Comparison of ENCODE assay signal across 13 mouse cellular contexts in the genomic region with DNA sequence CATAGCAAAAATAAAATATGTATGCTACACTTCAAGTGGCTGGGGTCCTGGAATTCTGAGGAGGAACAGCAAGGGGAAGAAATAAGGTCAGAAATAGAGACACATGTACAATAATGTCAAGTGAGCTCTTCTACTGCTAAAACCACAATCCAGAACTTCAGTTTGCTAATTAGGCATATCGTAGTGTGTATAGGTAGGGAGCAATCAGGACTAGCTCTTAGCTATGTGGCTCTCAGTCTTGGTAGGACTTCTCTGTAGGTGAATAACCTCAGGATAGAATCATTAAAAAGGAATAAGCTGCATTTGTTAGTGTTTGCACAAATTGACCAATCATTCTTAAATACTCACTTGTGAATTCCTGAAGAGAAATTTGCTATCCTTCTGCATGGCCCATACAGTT. TPM values are rescaled to one million over a fixed set of nuclear protein-coding genes. Genes with fewer than 3 reads are reported as not detected.
"Had no signal": no experiment of that assay in that cellular context is flagged by ENCODE, and none has a peak within 500 bp of the region (broad histone marks: within the 10 kb centered on the region; RNA-seq: fewer than 3 reads in every experiment).

No protein-coding gene starts in this region.

RNA-seq across cellular contexts. Expression of a gene that starts 11.2 kb away (rescaled TPM):
- total RNA-seq: megakaryocyte, adult 5-6 weeks; neutrophil, adult 5-6 weeks had no signal
- polyA plus RNA-seq: lung, embryonic 14.5 days; midbrain, embryonic 11.5 days; midbrain, embryonic 13.5 days; midbrain, embryonic 16.5 days; neural tube, embryonic 11.5 days; neural tube, embryonic 13.5 days; spleen, adult 2 months had no signal

RNA-seq across cellular contexts. Expression of a gene that starts 42.4 kb away (rescaled TPM):
- total RNA-seq: megakaryocyte, adult 5-6 weeks; neutrophil, adult 5-6 weeks had no signal
- polyA plus RNA-seq: lung, embryonic 14.5 days; lung, embryonic 16.5 days; midbrain, embryonic 11.5 days; midbrain, embryonic 13.5 days; midbrain, embryonic 16.5 days; neural tube, embryonic 11.5 days; neural tube, embryonic 13.5 days; spleen, adult 2 months; testis, adult 2 months; urinary bladder, adult 2 months had no signal

RNA-seq across cellular contexts. Expression of a gene that starts 58.3 kb away (rescaled TPM):
- total RNA-seq: megakaryocyte, adult 5-6 weeks; neutrophil, adult 5-6 weeks had no signal
- polyA plus RNA-seq: midbrain, embryonic 11.5 days; midbrain, embryonic 13.5 days; neural tube, embryonic 13.5 days had no signal

RNA-seq across cellular contexts. Expression of a gene that starts 58.4 kb away (rescaled TPM):
- total RNA-seq: megakaryocyte, adult 5-6 weeks; neutrophil, adult 5-6 weeks had no signal
- polyA plus RNA-seq: lung, embryonic 14.5 days; lung, embryonic 16.5 days; midbrain, embryonic 11.5 days; midbrain, embryonic 13.5 days; midbrain, embryonic 16.5 days; myocyte; neural tube, embryonic 11.5 days; neural tube, embryonic 13.5 days; spleen, adult 2 months; testis, adult 2 months had no signal
